Mouse (Mus musculus) stomach, postnatal 0 days (tissue): Measurements from ENCODE around the gene Gadl1. TPM values are rescaled to one million over a fixed set of nuclear protein-coding genes. Genes with fewer than 3 reads are reported as not detected.
A peak's percentile ranks its signal among the peaks of the same experiment; 100 is the strongest.

ENCODE experiments used
- ATAC-seq: fragments of 200-750 bp; cut with Nextera tagmentation; 2 replicates; pipeline ENCODE4 v1.8.0; 2017; ENCODE audit not compliant: low FRiP score, low TSS enrichment
- DNase-seq: peaks from one replicate; pipeline ENCODE4 v3.0.0-alpha.2; 2016; ENCODE audit warnings: low spot score
- H3K27ac ChIP-seq: fragments of 300-500 bp; sonication (generic); replicated peaks from 2 replicates; pipeline ENCODE4 v1.5.1; 2014; ENCODE audit warnings: mild to moderate bottlenecking, control low read depth
- H3K27me3 ChIP-seq: fragments of 300-500 bp; sonication (generic); 2 replicates; pipeline ENCODE4 v1.6.1; 2014; ENCODE audit warnings: low read length; ENCODE audit not compliant: control insufficient read depth, insufficient read depth
- H3K36me3 ChIP-seq: fragments of 300-500 bp; sonication (generic); 2 replicates; pipeline ENCODE4 v1.6.1; 2014; ENCODE audit warnings: low read length, mixed read lengths; ENCODE audit not compliant: control insufficient read depth, insufficient read depth
- H3K4me1 ChIP-seq: fragments of 300-500 bp; sonication (generic); replicated peaks from 2 replicates; pipeline ENCODE4 v1.6.1; 2014; ENCODE audit warnings: antibody characterized with exemption; ENCODE audit not compliant: control insufficient read depth, insufficient read depth
- H3K4me2 ChIP-seq: fragments of 300-500 bp; sonication (generic); replicated peaks from 2 replicates; pipeline ENCODE4 v1.6.1; 2014; ENCODE audit warnings: low read depth, mild to moderate bottlenecking, control low read depth, moderate library complexity
- H3K4me3 ChIP-seq: fragments of 300-500 bp; sonication (generic); 2 replicates; pipeline ENCODE4 v1.5.1; 2014; ENCODE audit warnings: low read depth, low read length, control low read depth
- H3K9ac ChIP-seq: fragments of 300-500 bp; sonication (generic); 2 replicates; pipeline ENCODE4 v1.6.1; 2014; ENCODE audit warnings: mild to moderate bottlenecking, low read length, control low read depth, mixed read lengths
- H3K9me3 ChIP-seq: fragments of 300-500 bp; sonication (generic); 2 replicates; pipeline ENCODE4 v1.6.1; 2016; ENCODE audit warnings: low read length; ENCODE audit not compliant: control insufficient read depth
- CTCF ChIP-seq: IDR thresholded peaks from 2 replicates; pipeline ENCODE4 v1.5.1; 2016; ENCODE audit warnings: antibody characterized with exemption, low read depth, mild to moderate bottlenecking, moderate library complexity
- EP300 ChIP-seq: optimal IDR thresholded peaks from 2 replicates; pipeline ENCODE3; 2016; ENCODE audit warnings: antibody characterized with exemption
- WGBS: fragments of 180-500 bp; shearing (Covaris S2); extraction: QIAGEN DNeasy Blood & Tissue Kit; methylation state at CpG from one replicate; pipeline ENCODE4 v1.1.7; 2014; 5-methylcytosine and 5-hydroxymethylcytosine counted together
- polyA plus RNA-seq: library from polyadenylated mRNA; unstranded; fragments of >200 nt; fragmentation: Nextera tagmentation; extraction: Ambion mirVana; gene quantifications from 2 replicates; pipeline ENCODE4 v1.2.1, GENCODE M21; 2015

Gene Gadl1
- polyA plus RNA-seq, 1 experiment from 2014 or later: 0.45 TPM

- TF ChIP-seq CTCF (peak; percentile 11; the same call in 1 of the 2 replicates), EP300 (no peak)
- H3K27ac ChIP-seq: no peak overlapping the region
- WGBS: 96% methylated on average over 5 of the region's 5 CpGs
- no peaks in the 10 kb centered on the region for H3K9me3 ChIP-seq
- H3K27me3 ChIP-seq: no peaks in the 10 kb centered on the region
- no peaks in the 10 kb centered on the region for H3K4me1 ChIP-seq
- H3K9ac ChIP-seq: no peak overlapping the region
- no peak for DNase-seq
- H3K4me3 ChIP-seq: no peak overlapping the region
- no peak overlapping the region for H3K4me2 ChIP-seq
- no peak for ATAC-seq
- no peaks in the 10 kb centered on the region for H3K36me3 ChIP-seq
Observed at GRCm38 (mm10) chr9:115937915-115938314, 28.7 kb downstream of the Gadl1 start.

GRCm38 (mm10) chr9:115939420-115939819, 30.2 kb downstream of the Gadl1 start:
- no peaks in the 10 kb centered on the region for H3K4me1 ChIP-seq
- ATAC-seq: no peak

GRCm38 (mm10) chr9:115941171-115941570, 31.9 kb downstream of the Gadl1 start:
- TF ChIP-seq CTCF: no peak
- TF ChIP-seq EP300: no peak
- Histone ChIP-seq H3K36me3 (no peaks in the 10 kb centered on the region), H3K9me3 (no peaks in the 10 kb centered on the region), H3K4me2 (no peak overlapping the region), H3K27ac (no peak overlapping the region), H3K9ac (no peak overlapping the region), H3K4me3 (no peak overlapping the region), H3K4me1 (no peaks in the 10 kb centered on the region), H3K27me3 (no peaks in the 10 kb centered on the region)
- ATAC-seq (no peak), DNase-seq (no peak)
- 45% methylated on average over 8 of the region's 8 CpGs for WGBS

More at GRCm38 (mm10) chr9:115939420-115939819, 30.2 kb downstream of the Gadl1 start:
- H3K27ac ChIP-seq: no peak overlapping the region
- 82% methylated on average over 3 of the region's 3 CpGs for WGBS
- H3K27me3 ChIP-seq: no peaks in the 10 kb centered on the region
- no peak overlapping the region for H3K9ac ChIP-seq
- DNase-seq: no peak
- no peak overlapping the region for H3K4me3 ChIP-seq
- TF ChIP-seq EP300 (no peak), CTCF (no peak)
- no peaks in the 10 kb centered on the region for H3K9me3 ChIP-seq
- no peaks in the 10 kb centered on the region for H3K36me3 ChIP-seq
- no peak overlapping the region for H3K4me2 ChIP-seq

DNA sequence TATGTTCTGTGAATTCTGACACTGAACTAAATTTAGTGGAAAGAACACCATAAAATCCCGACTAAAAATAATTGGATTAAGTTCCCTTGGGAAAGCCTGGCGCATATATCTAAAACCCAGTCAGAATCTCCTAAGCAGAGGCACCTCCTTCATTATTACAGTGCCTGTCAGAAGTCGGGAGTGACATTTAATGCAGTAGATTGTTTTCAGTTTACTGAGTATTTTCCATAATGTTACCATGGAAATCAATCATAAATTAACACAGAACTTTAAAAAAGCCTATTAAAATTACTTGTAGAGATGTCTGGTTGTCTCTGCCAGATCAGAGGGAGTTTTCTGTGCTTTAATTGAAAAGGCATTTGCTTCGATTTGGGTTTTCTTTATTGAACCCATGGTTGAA, 33.2 kb downstream of the Gadl1 start:
- DNase-seq: no peak
- ATAC-seq: no peak
- Histone ChIP-seq H3K4me2 (no peak overlapping the region), H3K36me3 (no peaks in the 10 kb centered on the region), H3K27ac (no peak overlapping the region), H3K9ac (no peak overlapping the region), H3K27me3 (no peaks in the 10 kb centered on the region), H3K4me1 (no peaks in the 10 kb centered on the region), H3K4me3 (no peak overlapping the region), H3K9me3 (no peaks in the 10 kb centered on the region)
- WGBS: 65% methylated on average over 4 of the region's 4 CpGs
- TF ChIP-seq CTCF: no peak
- no peak for TF ChIP-seq EP300

- Histone ChIP-seq H3K36me3 (no peaks in the 10 kb centered on the region), H3K9ac (no peak overlapping the region), H3K4me1 (no peaks in the 10 kb centered on the region), H3K27ac (no peak overlapping the region), H3K27me3 (no peaks in the 10 kb centered on the region), H3K4me2 (no peak overlapping the region), H3K4me3 (no peak overlapping the region), H3K9me3 (no peaks in the 10 kb centered on the region)
- DNase-seq: no peak
- ATAC-seq: no peak
- WGBS: 41% methylated on average over 7 of the region's 7 CpGs
- TF ChIP-seq EP300: no peak
- no peak for TF ChIP-seq CTCF
Observed at GRCm38 (mm10) chr9:115942989-115943388, 33.7 kb downstream of the Gadl1 start.

DNA sequence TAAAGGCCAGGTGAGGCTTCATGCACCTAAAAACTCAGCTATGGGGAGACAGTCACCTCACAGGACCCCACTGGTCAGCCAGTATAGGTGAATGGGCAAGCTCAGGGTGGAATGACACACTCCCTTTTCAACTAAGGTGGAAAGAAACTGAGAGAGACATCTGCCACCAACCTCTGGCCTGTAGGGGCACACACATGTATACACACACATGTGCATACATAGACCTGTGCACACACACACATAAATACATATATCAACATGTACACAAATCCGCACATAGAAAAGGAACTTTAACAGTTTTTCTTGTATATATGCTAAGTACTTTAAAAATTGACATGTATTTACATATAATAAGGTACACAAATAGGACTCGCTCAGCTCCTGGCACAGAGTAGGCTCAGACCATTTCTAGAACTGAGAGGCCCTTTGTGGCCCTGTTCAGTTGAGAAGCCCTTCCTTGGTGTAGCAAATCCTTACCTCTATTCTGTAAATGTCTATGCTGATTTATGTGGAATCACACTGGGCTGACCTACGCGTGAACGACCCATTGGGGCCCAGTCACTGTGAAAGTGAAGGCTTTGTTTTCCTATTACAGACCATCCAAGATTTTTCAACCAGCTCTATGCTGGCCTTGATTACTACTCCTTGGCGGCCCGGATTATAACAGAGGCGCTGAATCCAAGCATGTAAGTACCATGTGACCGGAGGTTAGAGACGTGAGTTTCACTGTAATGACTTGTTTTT, 34.5 kb downstream of the Gadl1 start:
- no peak overlapping the region for H3K9ac ChIP-seq
- no peak for DNase-seq
- no peak overlapping the region for H3K27ac ChIP-seq
- H3K27me3 ChIP-seq: no peaks in the 10 kb centered on the region
- H3K4me2 ChIP-seq: no peak overlapping the region
- TF ChIP-seq CTCF: no peak
- no peak for ATAC-seq
- WGBS: 87% methylated on average over 10 of the region's 10 CpGs
- no peaks in the 10 kb centered on the region for H3K4me1 ChIP-seq
- no peaks in the 10 kb centered on the region for H3K36me3 ChIP-seq
- H3K9me3 ChIP-seq: no peaks in the 10 kb centered on the region
- no peak overlapping the region for H3K4me3 ChIP-seq
